Mouse (Mus musculus) liver, embryonic 14.5 days (tissue): ENCODE data around the gene Ndufa5.

ENCODE experiments used
- CTCF ChIP-seq: IDR thresholded peaks from 2 replicates; pipeline ENCODE4 v1.5.1; 2016; ENCODE audit warnings: antibody characterized with exemption, low read depth, control low read depth
- EP300 ChIP-seq: IDR thresholded peaks from 2 replicates; pipeline ENCODE4 v1.6.1; 2016; ENCODE audit warnings: antibody characterized with exemption, low read depth

DNA sequence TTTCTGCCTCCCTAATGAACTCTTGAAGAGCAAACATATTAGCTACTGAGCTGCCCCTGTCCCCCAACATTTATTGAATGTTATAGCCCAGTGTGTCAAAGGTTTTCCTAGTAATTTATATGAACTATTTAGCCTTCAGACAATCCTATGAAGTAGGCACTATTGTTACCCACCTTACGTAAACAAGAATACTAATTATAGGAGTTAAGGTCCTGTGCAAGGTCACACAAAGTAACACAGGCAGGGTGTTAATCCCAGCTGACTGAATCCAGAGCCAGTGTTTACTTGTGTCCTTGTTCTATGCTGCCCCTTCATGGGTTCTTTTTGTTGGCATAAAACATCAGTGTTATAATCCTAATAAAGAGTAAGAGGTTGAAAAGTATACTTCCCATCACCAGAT, 41.9 kb upstream of the Ndufa5 start:
- TF ChIP-seq CTCF (no peak), EP300 (no peak)
